Mouse (Mus musculus) brain, adult 10 weeks (tissue): ENCODE measurements around the gene Cobll1. TPM values are rescaled to one million over a fixed set of nuclear protein-coding genes. Genes with fewer than 3 reads are reported as not detected.

Experiments used
- polyA plus RNA-seq: library from polyadenylated mRNA; stranded (reverse); fragments of 350-450 nt; fragmentation: Illumina TruSeq; extraction: RNeasy Lipid Tissue Mini Kit (QIAGEN cat#74804); gene quantifications from one replicate; pipeline ENCODE4 v1.2.3, GENCODE M21; 2015; ENCODE audit warnings: low read depth, low replicate concordance

The Cobll1 gene
- polyA plus RNA-seq: 8.0 TPM

GRCm38 (mm10) chr2:65238964-65239570, at the start of gene Cobll1:
Gene Cobll1 (minus strand): TSS chr2:65239403.

Other genes with a start within 250 kb of the Cobll1 start
- gene Grb14, start 214.4 kb downstream of the Cobll1 start, polyA plus RNA-seq: 54.3 TPM
- gene Slc38a11, start 124.6 kb upstream of the Cobll1 start, polyA plus RNA-seq: 5.0 TPM